Mouse (Mus musculus): ENCODE measurements around the gene Atp2a2.

Atp2a2 gene

DNA sequence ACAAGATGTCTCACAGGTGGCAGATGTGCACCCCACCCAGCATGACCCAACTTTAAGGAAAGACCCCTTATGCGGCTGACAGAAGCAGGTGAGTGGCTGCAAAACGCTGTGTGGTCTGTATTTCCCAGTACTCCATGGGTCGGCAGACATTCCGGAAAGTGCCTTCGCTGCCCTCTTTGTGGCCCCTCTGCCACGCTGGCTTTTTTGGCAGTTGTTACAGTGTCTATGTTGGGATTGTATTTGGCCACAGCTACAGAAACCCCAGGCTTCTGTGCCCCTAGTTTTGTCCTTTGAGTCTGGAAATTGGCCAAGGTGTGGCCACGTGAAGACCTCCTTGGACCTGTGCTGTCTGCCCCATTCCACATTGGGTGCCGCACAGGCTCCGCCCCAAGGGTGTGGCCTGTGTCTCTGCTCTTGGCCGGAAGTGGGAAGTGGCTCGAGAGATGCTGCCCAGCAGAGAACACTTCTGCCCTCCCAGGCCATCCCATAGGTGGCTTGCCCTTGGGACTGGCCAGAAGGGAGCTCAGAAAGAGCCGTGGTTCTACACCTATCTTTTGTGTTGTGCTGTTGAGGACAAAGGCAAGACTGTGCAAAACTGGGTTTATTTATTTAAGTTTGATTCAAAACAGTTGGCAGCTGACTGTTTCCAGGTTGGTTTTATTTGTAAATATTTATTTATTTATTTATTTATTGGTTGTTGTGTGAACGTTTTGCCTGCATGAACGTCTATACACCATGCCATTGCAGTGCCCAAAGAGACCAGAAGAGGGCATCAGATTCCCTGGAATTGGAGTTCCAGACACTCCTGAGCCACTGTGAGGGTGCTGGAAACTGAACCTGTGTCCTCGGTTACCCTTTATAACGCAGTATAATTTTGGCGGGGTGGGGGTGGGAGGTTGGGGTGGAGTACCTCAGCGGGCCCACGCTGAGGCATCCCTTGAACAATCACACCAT is 92.1 kb downstream of the Atp2a2 start:
- no peak for DNase-seq (ENCODE audit: low spot score)

DNA sequence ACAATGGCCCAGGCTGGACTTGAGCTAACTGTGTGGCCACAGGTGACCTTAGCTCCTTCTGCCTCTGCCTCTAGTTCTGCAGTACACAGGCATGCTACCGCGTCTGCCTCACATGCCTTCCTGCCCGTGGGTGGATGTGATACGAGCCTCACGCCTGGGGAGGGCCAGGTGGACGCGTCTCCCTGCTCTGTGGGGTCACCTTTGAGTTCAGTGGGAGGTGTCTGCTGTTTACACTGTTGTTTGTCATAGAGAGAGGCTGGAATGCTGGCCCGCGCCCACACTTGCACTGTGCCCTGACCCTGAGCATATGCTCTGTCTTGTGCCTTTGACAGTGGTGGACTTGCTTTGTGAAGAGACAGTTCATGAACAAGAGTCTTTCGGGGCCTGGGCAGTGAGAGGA is 96.5 kb downstream of the Atp2a2 start:
- DNase-seq (ENCODE audit: low spot score): no peak
